Mouse (Mus musculus): ENCODE data around the gene Lipi. TPM values are rescaled to one million over a fixed set of nuclear protein-coding genes. Genes with fewer than 3 reads are reported as not detected.

Lipi gene
- not detected in 2 replicates for polyA plus RNA-seq (2014; fragmentation: Nextera tagmentation; extraction: Ambion mirVana)

- no peaks in the 10 kb centered on the region for H3K9me3 ChIP-seq (ENCODE audit: control insufficient read depth, low read length)
- no peak within 1 kb of the TSS for H3K4me2 ChIP-seq (replicated peaks)
- H3K36me3 ChIP-seq (replicated peaks; ENCODE audit: control insufficient read depth, insufficient read depth): no peaks in the 10 kb centered on the region
- ATAC-seq (ENCODE audit: low FRiP score) (no peak), DNase-seq (ENCODE audit: low spot score) (no peak)
- WGBS: 83% methylated on average over 7 of the region's 7 CpGs
- no peaks in the 10 kb centered on the region for H3K4me1 ChIP-seq (replicated peaks; ENCODE audit: control insufficient read depth, insufficient read depth, low read length)
- H3K27me3 ChIP-seq (ENCODE audit: control insufficient read depth, insufficient read depth, low read length): no peaks in the 10 kb centered on the region
- H3K27ac ChIP-seq: no peak within 1 kb of the TSS
- no peak within 1 kb of the TSS for H3K9ac ChIP-seq
- H3K4me3 ChIP-seq (replicated peaks; ENCODE audit: low read length): no peak within 1 kb of the TSS
Observed at GRCm38 (mm10) chr16:75585961-75586360, at the start of gene Lipi. Gene Lipi (minus strand): TSS chr16:75586061.

- no peaks in the 10 kb centered on the region for H3K36me3 ChIP-seq (replicated peaks; ENCODE audit: control insufficient read depth, insufficient read depth)
- no peak overlapping the region for H3K4me2 ChIP-seq (replicated peaks)
- H3K9ac ChIP-seq: no peak overlapping the region
- no peaks in the 10 kb centered on the region for H3K27me3 ChIP-seq (ENCODE audit: control insufficient read depth, insufficient read depth, low read length)
- no peak for ATAC-seq (ENCODE audit: low FRiP score)
- peak; percentile 29 for DNase-seq (ENCODE audit: low spot score)
- no peaks in the 10 kb centered on the region for H3K4me1 ChIP-seq (replicated peaks; ENCODE audit: control insufficient read depth, insufficient read depth, low read length)
- no peak overlapping the region for H3K4me3 ChIP-seq (replicated peaks; ENCODE audit: low read length)
- H3K9me3 ChIP-seq (ENCODE audit: control insufficient read depth, low read length): no peaks in the 10 kb centered on the region
- H3K27ac ChIP-seq: no peak overlapping the region
- 93% methylated on average over 2 of the region's 2 CpGs for WGBS
Observed at GRCm38 (mm10) chr16:75627862-75628261, 42.0 kb upstream of the Lipi start.

- 72% methylated on average over 2 of the region's 2 CpGs for WGBS
- ATAC-seq (ENCODE audit: low FRiP score): peak; percentile 78; the same call in 1 of the 2 replicates
- Histone ChIP-seq H3K9me3 (ENCODE audit: control insufficient read depth, low read length) (no peaks in the 10 kb centered on the region), H3K4me1 (replicated peaks; ENCODE audit: control insufficient read depth, insufficient read depth, low read length) (no peaks in the 10 kb centered on the region), H3K9ac (no peak overlapping the region), H3K27me3 (ENCODE audit: control insufficient read depth, insufficient read depth, low read length) (no peaks in the 10 kb centered on the region), H3K36me3 (replicated peaks; ENCODE audit: control insufficient read depth, insufficient read depth) (no peaks in the 10 kb centered on the region), H3K27ac (no peak overlapping the region), H3K4me3 (replicated peaks; ENCODE audit: low read length) (no peak overlapping the region), H3K4me2 (replicated peaks) (no peak overlapping the region)
- DNase-seq (ENCODE audit: low spot score): peak; percentile 72
Observed at GRCm38 (mm10) chr16:75617651-75618349, 31.9 kb upstream of the Lipi start.

GRCm38 (mm10) chr16:75612561-75612960 is 26.7 kb upstream of the Lipi start:
- Histone ChIP-seq H3K9me3 (ENCODE audit: control insufficient read depth, low read length) (no peaks in the 10 kb centered on the region), H3K27me3 (ENCODE audit: control insufficient read depth, insufficient read depth, low read length) (no peaks in the 10 kb centered on the region), H3K27ac (no peak overlapping the region), H3K9ac (no peak overlapping the region), H3K36me3 (replicated peaks; ENCODE audit: control insufficient read depth, insufficient read depth) (no peaks in the 10 kb centered on the region), H3K4me1 (replicated peaks; ENCODE audit: control insufficient read depth, insufficient read depth, low read length) (no peaks in the 10 kb centered on the region), H3K4me3 (replicated peaks; ENCODE audit: low read length) (no peak overlapping the region), H3K4me2 (replicated peaks) (no peak overlapping the region)
- ATAC-seq (ENCODE audit: low FRiP score) (no peak), DNase-seq (ENCODE audit: low spot score) (no peak)

- H3K9me3 ChIP-seq (ENCODE audit: control insufficient read depth, low read length): 0 out of 2 replicates have a peak, but pooled peaks cover 3% of the 10 kb centered on the region
- no peaks in the 10 kb centered on the region for H3K27me3 ChIP-seq (ENCODE audit: control insufficient read depth, insufficient read depth, low read length)
- DNase-seq (ENCODE audit: low spot score): no peak
- no peak overlapping the region for H3K4me3 ChIP-seq (replicated peaks; ENCODE audit: low read length)
- H3K27ac ChIP-seq: no peak overlapping the region
- 77% methylated on average over 1 of the region's 1 CpGs for WGBS
- no peaks in the 10 kb centered on the region for H3K4me1 ChIP-seq (replicated peaks; ENCODE audit: control insufficient read depth, insufficient read depth, low read length)
- ATAC-seq (ENCODE audit: low FRiP score): no peak
- no peaks in the 10 kb centered on the region for H3K36me3 ChIP-seq (replicated peaks; ENCODE audit: control insufficient read depth, insufficient read depth)
- no peak overlapping the region for H3K4me2 ChIP-seq (replicated peaks)
- no peak overlapping the region for H3K9ac ChIP-seq
Observed at GRCm38 (mm10) chr16:75606415-75606814, 20.6 kb upstream of the Lipi start.

GRCm38 (mm10) chr16:75593501-75594183 is 7.8 kb upstream of the Lipi start:
- H3K36me3 ChIP-seq (replicated peaks; ENCODE audit: control insufficient read depth, insufficient read depth): no peaks in the 10 kb centered on the region
- ATAC-seq (ENCODE audit: low FRiP score): peak; percentile 9; the same call in 1 of the 2 replicates
- no peaks in the 10 kb centered on the region for H3K27me3 ChIP-seq (ENCODE audit: control insufficient read depth, insufficient read depth, low read length)
- DNase-seq (ENCODE audit: low spot score): no peak
- WGBS: 12% methylated on average over 15 of the region's 15 CpGs
- H3K4me3 ChIP-seq (replicated peaks; ENCODE audit: low read length): peak overlapping the region; percentile 57
- 0 out of 2 replicates have a peak, but pooled peaks cover 3% of the 10 kb centered on the region for H3K4me1 ChIP-seq (replicated peaks; ENCODE audit: control insufficient read depth, insufficient read depth, low read length)
- H3K4me2 ChIP-seq (replicated peaks): peak overlapping the region; percentile 68
- no peak overlapping the region for H3K27ac ChIP-seq
- H3K9ac ChIP-seq: peak overlapping the region; percentile 75
- no peaks in the 10 kb centered on the region for H3K9me3 ChIP-seq (ENCODE audit: control insufficient read depth, low read length)

- H3K27ac ChIP-seq: peak within 1 kb of the TSS; percentile 78
- H3K4me3 ChIP-seq (replicated peaks; ENCODE audit: low read length): peak within 1 kb of the TSS; percentile 57
- no peaks in the 10 kb centered on the region for H3K9me3 ChIP-seq (ENCODE audit: control insufficient read depth, low read length)
- 0 out of 2 replicates have a peak, but pooled peaks cover 3% of the 10 kb centered on the region for H3K4me1 ChIP-seq (replicated peaks; ENCODE audit: control insufficient read depth, insufficient read depth, low read length)
- WGBS: 1% methylated on average over 50 of the region's 55 CpGs
- ATAC-seq (ENCODE audit: low FRiP score) (peak; percentile 94), DNase-seq (ENCODE audit: low spot score) (peak; percentile 84)
- H3K36me3 ChIP-seq (replicated peaks; ENCODE audit: control insufficient read depth, insufficient read depth): no peaks in the 10 kb centered on the region
- H3K9ac ChIP-seq: peak within 1 kb of the TSS; percentile 75
- no peaks in the 10 kb centered on the region for H3K27me3 ChIP-seq (ENCODE audit: control insufficient read depth, insufficient read depth, low read length)
- peak within 1 kb of the TSS; percentile 68 for H3K4me2 ChIP-seq (replicated peaks)
Observed at GRCm38 (mm10) chr16:75592671-75593500, 7.0 kb upstream of the Lipi start, which contains the start of gene Rbm11. Gene Rbm11 (plus strand): TSS chr16:75592844.

GRCm38 (mm10) chr16:75586466-75586865 is 605 bp upstream of the Lipi start:
- H3K27me3 ChIP-seq (ENCODE audit: control insufficient read depth, insufficient read depth, low read length): no peaks in the 10 kb centered on the region
- H3K4me3 ChIP-seq (replicated peaks; ENCODE audit: low read length): no peak overlapping the region
- DNase-seq (ENCODE audit: low spot score) (no peak), ATAC-seq (ENCODE audit: low FRiP score) (no peak)
- no peaks in the 10 kb centered on the region for H3K9me3 ChIP-seq (ENCODE audit: control insufficient read depth, low read length)
- H3K4me2 ChIP-seq (replicated peaks): no peak overlapping the region
- no peak overlapping the region for H3K9ac ChIP-seq
- WGBS: 45% methylated on average over 3 of the region's 3 CpGs
- H3K4me1 ChIP-seq (replicated peaks; ENCODE audit: control insufficient read depth, insufficient read depth, low read length): no peaks in the 10 kb centered on the region
- no peaks in the 10 kb centered on the region for H3K36me3 ChIP-seq (replicated peaks; ENCODE audit: control insufficient read depth, insufficient read depth)
- no peak overlapping the region for H3K27ac ChIP-seq

- 84% methylated on average over 5 of the region's 5 CpGs for whole genome bisulfite sequencing
Observed at GRCm38 (mm10) chr16:75582279-75582678, 3.6 kb downstream of the Lipi start.

More at GRCm38 (mm10) chr16:75582279-75582678, 3.6 kb downstream of the Lipi start:
- Histone ChIP-seq H3K9me3 (ENCODE audit: control insufficient read depth, low read length) (no peaks in the 10 kb centered on the region), H3K4me2 (replicated peaks) (no peak overlapping the region), H3K27ac (no peak overlapping the region), H3K9ac (no peak overlapping the region), H3K4me1 (replicated peaks; ENCODE audit: control insufficient read depth, insufficient read depth, low read length) (no peaks in the 10 kb centered on the region), H3K36me3 (replicated peaks; ENCODE audit: control insufficient read depth, insufficient read depth) (no peaks in the 10 kb centered on the region), H3K4me3 (replicated peaks; ENCODE audit: low read length) (no peak overlapping the region), H3K27me3 (ENCODE audit: control insufficient read depth, insufficient read depth, low read length) (no peaks in the 10 kb centered on the region)
- DNase-seq (ENCODE audit: low spot score) (no peak), ATAC-seq (ENCODE audit: low FRiP score) (no peak)
